Mouse (Mus musculus): ENCODE results near the gene Gtpbp3. TPM values are rescaled to one million over a fixed set of nuclear protein-coding genes. Genes with fewer than 3 reads are reported as not detected.

Gene Gtpbp3
- total and polyA plus RNA-seq, 3 experiments = 17.4 to 26.7 (median 20.7) TPM

DNA sequence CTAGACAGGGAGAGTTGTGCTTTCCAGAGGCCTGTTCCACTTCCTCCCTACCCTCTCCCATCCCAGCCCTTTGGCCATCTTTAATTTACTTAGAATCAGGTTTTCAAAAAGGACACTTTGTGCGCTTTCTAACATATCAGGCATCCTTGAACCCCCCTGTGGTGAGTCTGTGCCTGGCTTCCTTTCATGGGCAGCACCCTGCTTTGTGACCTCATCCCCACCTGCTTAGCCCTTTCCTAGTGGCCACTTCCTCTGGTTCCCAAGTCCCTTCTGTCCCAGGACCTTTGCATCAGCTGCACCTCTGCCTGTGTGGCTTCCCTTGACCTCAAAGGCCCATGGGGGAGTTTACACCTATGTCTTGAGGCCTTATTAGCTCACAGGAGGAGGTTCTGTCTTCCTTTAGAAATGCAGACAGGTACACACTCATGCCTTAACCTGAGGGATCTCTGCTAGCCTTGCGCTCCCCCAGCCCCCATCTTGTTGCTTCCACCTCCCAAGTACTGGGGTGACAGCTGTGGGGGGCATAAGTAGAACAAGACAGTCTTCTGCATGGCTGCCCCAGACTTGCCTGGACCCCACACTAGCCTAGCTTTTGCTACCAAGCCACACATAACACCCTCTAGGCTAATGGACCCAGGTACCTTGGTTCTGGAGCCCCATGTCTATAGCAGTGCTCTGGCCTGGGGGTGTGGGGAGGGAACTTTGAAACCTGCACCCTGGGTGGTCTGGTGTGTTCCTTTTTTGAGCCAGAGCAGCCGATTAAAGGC lies 17.6 kb upstream of the Gtpbp3 start:
- peaks cover 26% of the 10 kb centered on the region for H3K79me2 ChIP-seq (replicated peaks; ENCODE audit: control insufficient read depth, extremely low read depth, insufficient read depth, poor library complexity, severe bottlenecking)
- H3K27me3 ChIP-seq (replicated peaks) = no peaks in the 10 kb centered on the region
- H3K4me2 ChIP-seq (ENCODE audit: insufficient read depth, low read depth, poor library complexity, severe bottlenecking) = peak overlapping the region; percentile 80
- peak overlapping the region; percentile 89 for H3K9ac ChIP-seq (ENCODE audit: insufficient read depth, low read depth)
- H3K9me3 ChIP-seq (replicated peaks; ENCODE audit: low read length) = no peaks in the 10 kb centered on the region
- no peak for TF ChIP-seq CHD1 (IDR thresholded peaks at IDR 0.05; ENCODE audit: low read depth, low read length)
- no peak for TF ChIP-seq NELFE (IDR thresholded peaks at IDR 0.05; ENCODE audit: low read depth, low read length)
- no peak for TF ChIP-seq CHD2 (IDR thresholded peaks at IDR 0.05; ENCODE audit: low read length)
- no peak for TF ChIP-seq POLR2AphosphoS2 (IDR thresholded peaks at IDR 0.05; ENCODE audit: low read depth, low read length)
- TF ChIP-seq ZNF384 (IDR thresholded peaks at IDR 0.05; ENCODE audit: low read depth, low read length) = no peak
- TF ChIP-seq TBP (conservative IDR thresholded peaks at IDR 0.05; ENCODE audit: low read depth, low read length) = no peak
- TF ChIP-seq KAT2A (IDR thresholded peaks at IDR 0.05; ENCODE audit: insufficient replicate concordance, low read length) = no peak
- no peak for TF ChIP-seq TCF12 (IDR thresholded peaks at IDR 0.05; ENCODE audit: low read depth, low read length)
- TF ChIP-seq ETS1 (conservative IDR thresholded peaks at IDR 0.05; ENCODE audit: low read depth, low read length) = no peak
- no peak for TF ChIP-seq JUN (IDR thresholded peaks at IDR 0.05; ENCODE audit: insufficient read depth, low read depth, low read length)
- dilution Hi-C loops (cut with MboI; ENCODE audit: extremely low pct_ligation_motif_present, extremely low pct_unique_long_range_greater_than_20kb, low sequenced_read_pairs) = no loop called here
- peaks cover 46 to 69% of the 10 kb centered on the region in 2 experiments for H3K36me3 ChIP-seq (replicated peaks in 1 of 2; ENCODE audit: control insufficient read depth in 1 of 2, insufficient read depth in 1 of 2, low read length in 1 of 2)
- DNase-seq (ENCODE audit: extremely low read depth) = no peak
- in situ Hi-C loops (cut with MboI; ENCODE audit: low pct_ligation_motif_present, low pct_unique_long_range_greater_than_20kb, low sequenced_read_pairs) = no loop called here
- peak overlapping the region; percentile 73 to 81 (median 80) for H3K4me3 ChIP-seq (replicated peaks in 1 of 3; ENCODE audit: low read depth in 2 of 3, low read length in 2 of 3, poor library complexity in 1 of 3)
- H3K4me1 ChIP-seq (ENCODE audit: control insufficient read depth in 1 of 2, insufficient read depth in 2 of 2) = peaks cover 9 to 29% of the 10 kb centered on the region in 2 experiments
- no peak overlapping the region for H3K27ac ChIP-seq (ENCODE audit: insufficient read depth, low read depth)

DNA sequence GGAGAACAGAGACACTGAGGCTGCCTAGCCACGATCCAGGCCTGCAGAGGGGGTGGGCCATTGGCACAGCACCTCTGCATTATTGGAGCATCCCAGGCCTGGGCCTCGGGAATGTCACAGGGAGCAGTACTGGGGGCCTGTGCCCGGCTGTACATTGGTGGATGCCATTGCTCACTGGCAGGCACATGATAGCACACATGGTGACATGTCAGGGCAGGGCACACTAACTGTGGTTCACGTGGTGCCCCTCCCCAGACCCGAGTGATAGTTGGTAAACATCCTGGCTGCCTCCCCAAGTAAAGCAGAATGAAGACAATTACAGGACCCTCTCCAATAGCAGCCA lies 17.0 kb upstream of the Gtpbp3 start:
- peaks cover 26% of the 10 kb centered on the region for H3K79me2 ChIP-seq (replicated peaks; ENCODE audit: control insufficient read depth, extremely low read depth, insufficient read depth, poor library complexity, severe bottlenecking)
- H3K4me3 ChIP-seq (replicated peaks in 1 of 3; ENCODE audit: low read depth in 2 of 3, low read length in 2 of 3, poor library complexity in 1 of 3) = no peak overlapping the region
- no peaks in the 10 kb centered on the region for H3K9me3 ChIP-seq (replicated peaks; ENCODE audit: low read length)
- no peak for TF ChIP-seq IRF4 (IDR thresholded peaks at IDR 0.05; ENCODE audit: low read depth, low read length)
- peaks cover 11 to 24% of the 10 kb centered on the region in 2 experiments for H3K4me1 ChIP-seq (ENCODE audit: control insufficient read depth in 1 of 2, insufficient read depth in 2 of 2)
- no peak overlapping the region for H3K9ac ChIP-seq (ENCODE audit: insufficient read depth, low read depth)
- DNase-seq (ENCODE audit: extremely low read depth) = no peak
- no peak overlapping the region for H3K27ac ChIP-seq (ENCODE audit: insufficient read depth, low read depth)
- no peak overlapping the region for H3K4me2 ChIP-seq (ENCODE audit: insufficient read depth, low read depth, poor library complexity, severe bottlenecking)
- no peaks in the 10 kb centered on the region for H3K27me3 ChIP-seq (replicated peaks)
- dilution Hi-C loops (cut with MboI; ENCODE audit: extremely low pct_ligation_motif_present, extremely low pct_unique_long_range_greater_than_20kb, low sequenced_read_pairs) = no loop called here
- in situ Hi-C loops (cut with MboI; ENCODE audit: low pct_ligation_motif_present, low pct_unique_long_range_greater_than_20kb, low sequenced_read_pairs) = no loop called here
- peaks cover 49 to 72% of the 10 kb centered on the region in 2 experiments for H3K36me3 ChIP-seq (replicated peaks in 1 of 2; ENCODE audit: control insufficient read depth in 1 of 2, insufficient read depth in 1 of 2, low read length in 1 of 2)

DNA sequence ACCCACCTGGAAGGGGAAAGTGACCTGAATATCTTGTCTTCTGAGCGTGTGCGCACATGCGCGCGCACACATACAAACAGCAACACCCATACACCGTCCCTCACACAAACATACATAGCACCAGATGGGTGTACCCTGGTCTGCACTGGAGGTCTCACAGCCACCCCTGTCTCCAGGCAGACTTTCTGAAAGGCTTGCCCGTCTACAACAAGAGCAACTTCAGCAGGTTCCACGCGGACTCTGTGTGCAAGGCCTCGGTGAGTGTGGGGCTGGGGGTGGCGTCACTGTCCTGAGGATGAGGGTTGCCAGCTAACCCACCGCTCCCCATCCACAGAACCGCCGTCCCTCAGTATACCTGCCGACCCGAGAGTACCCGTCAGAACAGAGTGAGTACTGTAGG lies 16.0 kb upstream of the Gtpbp3 start:
- Histone ChIP-seq H3K4me1 (ENCODE audit: control insufficient read depth in 1 of 2, insufficient read depth in 2 of 2) (peaks cover 11 to 20% of the 10 kb centered on the region in 2 experiments), H3K9me3 (replicated peaks; ENCODE audit: low read length) (no peaks in the 10 kb centered on the region), H3K9ac (ENCODE audit: insufficient read depth, low read depth) (no peak overlapping the region), H3K4me2 (ENCODE audit: insufficient read depth, low read depth, poor library complexity, severe bottlenecking) (no peak overlapping the region), H3K36me3 (replicated peaks in 1 of 2; ENCODE audit: control insufficient read depth in 1 of 2, insufficient read depth in 1 of 2, low read length in 1 of 2) (peaks cover 49 to 64% of the 10 kb centered on the region in 2 experiments), H3K27ac (ENCODE audit: insufficient read depth, low read depth) (no peak overlapping the region), H3K79me2 (replicated peaks; ENCODE audit: control insufficient read depth, extremely low read depth, insufficient read depth, poor library complexity, severe bottlenecking) (peaks cover 26% of the 10 kb centered on the region), H3K4me3 (replicated peaks in 1 of 3; ENCODE audit: low read depth in 2 of 3, low read length in 2 of 3, poor library complexity in 1 of 3) (no peak overlapping the region), H3K27me3 (replicated peaks) (no peaks in the 10 kb centered on the region)
- dilution Hi-C loops (cut with MboI; ENCODE audit: extremely low pct_ligation_motif_present, extremely low pct_unique_long_range_greater_than_20kb, low sequenced_read_pairs) (no loop called here), in situ Hi-C loops (cut with MboI; ENCODE audit: low pct_ligation_motif_present, low pct_unique_long_range_greater_than_20kb, low sequenced_read_pairs) (no loop called here)
- DNase-seq (ENCODE audit: extremely low read depth) = no peak
- no peak for TF ChIP-seq EP300 (IDR thresholded peaks at IDR 0.05; ENCODE audit: low read length)
- no peak for TF ChIP-seq UBTF (IDR thresholded peaks at IDR 0.05; ENCODE audit: low read depth, low read length)
- no peak for TF ChIP-seq CHD2 (IDR thresholded peaks at IDR 0.05; ENCODE audit: low read length)
- TF ChIP-seq BHLHE40 (IDR thresholded peaks at IDR 0.05; ENCODE audit: low read depth, low read length) = no peak
- no peak for TF ChIP-seq TCF12 (IDR thresholded peaks at IDR 0.05; ENCODE audit: low read depth, low read length)
- no peak for TF ChIP-seq SMC3 (IDR thresholded peaks at IDR 0.05; ENCODE audit: low read depth, low read length)
- TF ChIP-seq MYC (IDR thresholded peaks at IDR 0.05; ENCODE audit: low read depth, low read length) = no peak
- no peak for TF ChIP-seq JUND (conservative IDR thresholded peaks at IDR 0.05; ENCODE audit: low read depth, low read length)
- TF ChIP-seq CHD1 (IDR thresholded peaks at IDR 0.05; ENCODE audit: low read depth, low read length) = no peak
- no peak for TF ChIP-seq CTCF (conservative IDR thresholded peaks at IDR 0.05 in 1 of 2, IDR thresholded peaks at IDR 0.05 in 1 of 2; ENCODE audit: low read depth in 2 of 2, low read length in 2 of 2)
- no peak for TF ChIP-seq MEF2A (IDR thresholded peaks at IDR 0.05; ENCODE audit: borderline replicate concordance, low read depth, low read length)
- no peak for TF ChIP-seq MAX (IDR thresholded peaks at IDR 0.05; ENCODE audit: low read length)
- TF ChIP-seq NRF1 (IDR thresholded peaks at IDR 0.05; ENCODE audit: low read depth, low read length) = no peak
- no peak for TF ChIP-seq JUN (IDR thresholded peaks at IDR 0.05; ENCODE audit: insufficient read depth, low read depth, low read length)
- TF ChIP-seq RAD21 (IDR thresholded peaks at IDR 0.05; ENCODE audit: low read depth, low read length) = no peak
- no peak for TF ChIP-seq GABPA (IDR thresholded peaks at IDR 0.05; ENCODE audit: insufficient replicate concordance, low read depth, low read length)
